Mouse (Mus musculus): ENCODE results near the gene Ncoa7. TPM values are rescaled to one million over a fixed set of nuclear protein-coding genes. Genes with fewer than 3 reads are reported as not detected.

Gene Ncoa7
- 114 TPM for polyA plus RNA-seq (2017; shearing (Covaris generic))

GRCm38 (mm10) chr10:30802681-30803586 lies at the start of gene Ncoa7:
Ncoa7 (minus strand) TSS chr10:30803326.

GRCm38 (mm10) chr10:30842643-30843437 lies 39.7 kb upstream of the Ncoa7 start, which contains the start of gene Hey2:
Hey2 (minus strand) TSS chr10:30842801.

GRCm38 (mm10) chr10:30629513-30629912 lies 173.6 kb downstream of the Ncoa7 start, which contains the start of gene Hint3:
Hint3 (minus strand) TSS chr10:30629632.

GRCm38 (mm10) chr10:30600542-30600966 lies 202.6 kb downstream of the Ncoa7 start, which contains the start of gene Trmt11:
Trmt11 (minus strand) TSS chr10:30600749.

Other genes with a start within 250 kb of the Ncoa7 start
- 46.6 TPM for gene Trmt11, start 202.6 kb downstream of the Ncoa7 start, polyA plus RNA-seq (2017; shearing (Covaris generic))
- gene Hint3, start 173.7 kb downstream of the Ncoa7 start, polyA plus RNA-seq (2017; shearing (Covaris generic)): 50.2 TPM
- not detected for gene Hey2, start 39.5 kb upstream of the Ncoa7 start, polyA plus RNA-seq (2017; shearing (Covaris generic))

All from CD4-positive, CD25-positive, alpha-beta regulatory T cell (primary cell).